Mouse (Mus musculus): ENCODE measurements around the gene Eng.

DNA sequence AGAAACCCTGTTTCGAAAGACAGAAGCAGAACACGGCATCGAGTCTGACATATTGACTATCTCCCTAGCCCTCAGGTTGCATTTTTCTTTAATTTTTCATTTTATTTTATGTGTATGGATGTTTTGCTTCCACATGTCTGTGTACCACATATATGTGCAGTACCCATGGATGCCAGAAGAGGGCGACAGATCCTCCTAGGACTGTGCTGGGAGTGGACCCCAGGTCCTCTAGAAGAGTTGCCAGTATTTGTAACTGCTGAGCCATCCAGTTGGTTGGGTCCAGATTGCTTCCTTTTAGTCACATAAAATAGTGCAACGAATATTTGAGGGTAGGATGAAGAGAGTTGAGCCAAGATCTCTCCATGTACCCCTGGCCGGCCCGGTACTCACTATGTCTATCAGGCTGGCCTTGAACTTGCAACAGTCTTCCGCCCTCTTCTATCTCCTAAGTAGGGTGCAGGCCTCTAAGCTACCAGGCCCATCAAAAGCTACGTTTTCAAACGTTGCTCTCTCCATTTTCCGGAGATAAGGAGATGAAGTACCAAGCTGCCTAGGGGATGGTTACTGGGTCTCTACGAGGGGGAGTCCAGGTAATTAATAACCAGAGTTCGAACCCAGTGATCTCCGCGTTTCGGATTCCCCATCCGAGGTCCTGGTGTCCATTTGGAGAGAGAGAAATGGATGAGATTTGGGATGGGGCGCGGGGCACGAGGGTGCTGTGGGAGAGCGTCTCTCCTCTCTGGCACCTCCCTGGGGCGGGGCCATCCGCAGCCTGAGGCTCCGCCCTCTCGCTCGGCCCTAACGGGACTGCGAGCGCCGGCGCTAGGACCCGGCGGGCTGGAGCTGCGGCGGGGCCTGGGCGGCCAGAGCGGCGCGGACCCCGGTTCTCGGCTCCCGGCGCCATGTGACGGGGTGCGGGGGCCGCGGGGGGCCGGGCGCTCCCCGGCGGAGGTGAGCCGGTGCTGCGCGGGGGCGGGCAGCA is 39.9 kb upstream of the Eng start:
- TF ChIP-seq CTCF (IDR thresholded peaks at IDR 0.05; ENCODE audit: control insufficient read depth, insufficient read depth, insufficient replicate concordance, low read depth, low read length): peak; percentile 71; the same call in 1 of the 2 replicates
- no peak for TF ChIP-seq POLR2A (IDR thresholded peaks at IDR 0.05; ENCODE audit: control insufficient read depth, low read depth, low read length)
